Mouse (Mus musculus) left cerebral cortex, adult 2 months (tissue): Measurements from ENCODE around the gene Mrc2. TPM values are rescaled to one million over a fixed set of nuclear protein-coding genes. Genes with fewer than 3 reads are reported as not detected.

Source experiments
- DNase-seq, 2 experiments: peaks; one replicate each; pipeline ENCODE4 v3.0.0; 2021 to 2022; ENCODE audit warnings: low spot score in 2 of 2, mixed read lengths in 1 of 2; ENCODE audit errors: extremely low spot score in 1 of 2
- H3K27ac ChIP-seq: fragments of 200-600 bp; 2 replicates; pipeline ENCODE4 v1.8.1; 2022
- H3K4me3 ChIP-seq: fragments of 200-600 bp; 2 replicates; pipeline ENCODE4 v1.8.1; 2022
- CTCF ChIP-seq: fragments of 200-600 bp; IDR thresholded peaks from 2 replicates; pipeline ENCODE4 v1.8.1; 2022; ENCODE audit warnings: antibody characterized with exemption, mild to moderate bottlenecking, moderate library complexity
- intact Hi-C: fragments of 180-260 bp; cut with DNase I; formaldehyde crosslinking; loops from one replicate; pipeline ENCODE4 v1.15.1; 2025
- total RNA-seq, 2 experiments: library from RNA; stranded (reverse); gene quantifications; 2 replicates each; pipeline ENCODE4 v1.2.3; 2021

Gene Mrc2
- total RNA-seq, 2 experiments from 2014 or later = 5.1 to 7.2 TPM

DNA sequence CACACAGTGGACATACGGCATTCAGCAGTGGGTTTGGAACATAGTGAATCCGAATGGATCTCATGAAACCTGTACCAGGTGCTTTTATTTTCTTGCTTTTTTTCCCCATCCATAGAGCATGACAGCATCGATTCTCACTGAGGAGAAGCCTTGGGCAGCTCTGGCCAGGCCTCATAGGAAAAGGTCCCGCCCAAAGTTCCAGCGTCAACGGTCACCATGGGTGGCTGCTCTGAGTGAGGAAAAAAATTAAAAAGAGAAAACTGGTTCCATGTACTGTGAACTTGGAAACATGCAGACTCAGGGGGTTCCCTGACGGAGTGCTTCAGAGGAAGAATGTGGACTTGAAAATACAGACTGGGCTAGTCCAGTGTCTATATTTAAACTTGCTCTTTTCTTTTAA lies 11.2 kb upstream of the Mrc2 start:
- intact Hi-C loops = no loop called here
- no peak for DNase-seq
- H3K27ac ChIP-seq = peak overlapping the region; percentile 24; the same call in 1 of the 2 replicates
- H3K4me3 ChIP-seq = no peak overlapping the region
- no peak for TF ChIP-seq CTCF

GRCm38 (mm10) chr11:105281763-105282459 lies 10.5 kb upstream of the Mrc2 start:
- no peak overlapping the region for H3K27ac ChIP-seq
- no peak for DNase-seq
- intact Hi-C loops = no loop called here
- H3K4me3 ChIP-seq = no peak overlapping the region
- TF ChIP-seq CTCF = no peak

DNA sequence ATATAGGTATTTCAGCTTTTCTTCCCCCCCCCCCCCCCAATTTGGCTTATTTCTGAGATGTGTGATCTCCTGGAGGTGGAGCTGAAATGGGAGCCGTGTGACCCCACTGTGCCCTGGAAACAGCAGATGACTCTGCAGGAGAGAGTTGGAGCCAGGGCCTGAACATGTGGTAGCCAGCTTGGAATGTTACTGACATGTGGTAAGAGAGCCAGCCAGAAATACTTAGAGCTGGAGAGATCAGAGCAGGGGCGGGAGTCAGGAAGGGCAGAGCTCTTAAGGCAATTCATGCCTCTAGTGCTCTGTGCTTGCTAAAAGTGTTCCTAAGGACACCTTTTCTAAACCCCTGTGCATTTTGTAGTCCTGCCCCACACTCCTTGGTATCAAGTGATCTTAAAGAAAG lies 10.0 kb upstream of the Mrc2 start:
- no peak for DNase-seq
- intact Hi-C loops = no loop called here
- Histone ChIP-seq H3K27ac (no peak overlapping the region), H3K4me3 (no peak overlapping the region)
- no peak for TF ChIP-seq CTCF

DNA sequence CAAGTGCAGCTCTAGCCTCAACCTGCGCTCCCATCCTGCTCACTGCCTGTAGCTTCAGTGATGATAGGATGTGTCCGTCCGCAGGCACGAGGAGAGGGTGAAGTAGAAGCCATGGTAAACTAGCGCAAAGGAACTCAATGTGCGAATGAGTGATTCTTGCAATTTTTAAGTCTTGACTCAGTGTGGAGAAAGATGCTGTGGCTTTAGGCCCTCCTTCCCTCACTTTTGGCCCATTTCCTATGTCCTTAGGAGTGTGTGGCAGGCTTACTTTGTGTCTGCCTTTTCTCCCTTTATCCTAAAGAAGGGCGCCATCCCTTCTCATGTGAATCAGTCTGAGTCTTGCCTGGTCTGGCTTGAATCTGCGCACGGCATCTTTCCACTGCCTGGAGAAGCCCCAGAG lies 9.4 kb upstream of the Mrc2 start:
- intact Hi-C loops = no loop called here
- no peak for TF ChIP-seq CTCF
- no peak overlapping the region for H3K4me3 ChIP-seq

DNA sequence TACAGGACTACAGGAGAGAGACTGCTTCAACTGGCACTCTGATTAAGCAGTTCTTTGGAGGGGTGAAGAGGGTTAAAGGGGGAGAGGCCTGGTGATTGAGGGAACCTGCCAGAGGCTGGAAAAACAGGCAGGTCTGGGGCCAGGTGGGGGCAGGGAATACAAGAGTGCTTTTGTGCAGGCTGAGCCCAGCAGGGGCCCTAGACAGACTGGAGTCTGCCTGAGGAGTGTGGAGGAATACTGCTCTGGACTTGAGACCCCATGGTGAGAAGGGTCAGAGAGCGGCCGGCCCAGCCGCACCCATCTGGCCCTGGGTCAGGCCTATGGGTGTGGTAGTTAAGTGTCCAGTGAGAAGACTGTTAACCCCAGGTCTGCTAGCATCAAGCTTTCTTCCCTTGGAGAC lies 6.7 kb upstream of the Mrc2 start:
- H3K4me3 ChIP-seq = no peak overlapping the region
- DNase-seq = no peak
- no peak overlapping the region for H3K27ac ChIP-seq
- no peak for TF ChIP-seq CTCF
- intact Hi-C loops = no loop called here

More for the DNA sequence above, 9.4 kb upstream of the Mrc2 start:
- no peak overlapping the region; the same call in 1 of the 2 replicates for H3K27ac ChIP-seq
- DNase-seq = no peak

DNA sequence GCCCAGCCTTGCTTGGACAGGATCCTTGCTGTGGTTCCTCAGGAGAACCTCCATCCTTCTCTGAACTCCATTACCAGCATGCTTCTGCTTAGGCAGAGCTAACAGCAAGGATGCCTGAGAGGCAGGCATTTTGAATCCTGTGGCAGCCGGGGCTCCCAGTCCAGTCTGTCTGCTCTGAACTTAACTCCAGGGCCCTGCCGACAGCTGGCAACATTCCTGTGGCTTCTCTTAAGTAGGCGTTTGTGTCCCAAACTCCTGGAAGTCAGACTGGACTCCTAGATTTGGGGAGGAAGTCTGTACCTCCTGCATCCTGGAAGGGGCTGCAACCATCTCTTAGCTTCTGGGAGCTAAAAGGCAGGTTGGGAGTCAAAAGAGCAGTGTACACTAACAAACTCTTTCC lies 3.0 kb upstream of the Mrc2 start:
- no peak for DNase-seq
- no peak overlapping the region for H3K27ac ChIP-seq
- no peak overlapping the region for H3K4me3 ChIP-seq
- TF ChIP-seq CTCF = no peak
- intact Hi-C loops = no loop called here

GRCm38 (mm10) chr11:105291681-105292123 lies 741 bp upstream of the Mrc2 start:
- Histone ChIP-seq H3K4me3 (peak overlapping the region; percentile 49; the same call in 1 of the 2 replicates), H3K27ac (no peak overlapping the region)
- TF ChIP-seq CTCF = no peak
- intact Hi-C loops = no loop called here
- DNase-seq = no peak

GRCm38 (mm10) chr11:105293101-105293581 lies 698 bp downstream of the Mrc2 start:
- peak in 1 of 2 experiments; percentile 26 for DNase-seq
- intact Hi-C loops = no loop called here
- TF ChIP-seq CTCF = no peak
- no peak overlapping the region for H3K4me3 ChIP-seq
- H3K27ac ChIP-seq = no peak overlapping the region

- Histone ChIP-seq H3K4me3 (no peak overlapping the region), H3K27ac (no peak overlapping the region)
- no peak for TF ChIP-seq CTCF
- intact Hi-C loops = no loop called here
- DNase-seq = no peak
Measured at GRCm38 (mm10) chr11:105293901-105294494, 1.6 kb downstream of the Mrc2 start.

GRCm38 (mm10) chr11:105296084-105296483 lies 3.6 kb downstream of the Mrc2 start:
- TF ChIP-seq CTCF = no peak
- no peak for DNase-seq
- intact Hi-C loops = no loop called here

GRCm38 (mm10) chr11:105310197-105310596 lies 17.8 kb downstream of the Mrc2 start:
- intact Hi-C loops = no loop called here

More at GRCm38 (mm10) chr11:105296084-105296483, 3.6 kb downstream of the Mrc2 start:
- Histone ChIP-seq H3K4me3 (no peak overlapping the region), H3K27ac (no peak overlapping the region)

DNA sequence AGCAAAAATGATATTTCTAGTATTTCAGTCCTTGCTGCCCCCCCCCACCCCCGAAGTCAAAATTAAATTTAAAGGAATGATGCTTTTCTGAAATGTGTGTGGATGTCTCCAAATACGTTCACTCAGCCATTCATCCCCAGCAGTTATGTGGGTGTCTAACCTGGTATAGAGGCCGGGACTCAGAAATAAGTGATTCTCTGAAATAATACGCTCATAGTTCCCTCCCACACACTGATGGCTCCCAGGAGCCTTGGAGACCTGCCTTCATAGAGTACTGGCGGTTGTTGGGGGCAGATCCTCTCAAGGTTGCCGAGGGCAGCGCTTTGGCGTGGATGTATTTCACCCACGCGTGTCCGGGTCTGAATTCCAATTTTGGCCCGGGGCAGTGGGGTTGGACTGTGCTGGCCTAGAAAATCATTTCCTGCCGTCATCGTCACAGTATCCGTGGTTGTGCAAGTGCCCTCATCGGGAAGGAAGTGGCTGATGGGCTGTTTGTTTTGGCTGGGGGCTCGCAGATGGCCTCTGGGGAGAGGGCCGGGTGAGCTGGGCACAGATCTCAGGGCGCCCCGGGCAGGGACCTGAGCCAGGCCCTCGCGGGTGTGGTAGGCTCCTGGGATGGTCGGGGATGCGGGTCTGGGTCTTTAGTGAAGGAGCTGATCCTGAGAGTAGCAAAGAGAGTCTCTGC lies 19.0 kb downstream of the Mrc2 start:
- Histone ChIP-seq H3K27ac (no peak overlapping the region), H3K4me3 (no peak overlapping the region)
- DNase-seq = peak in 1 of 2 experiments; percentile 29
- intact Hi-C loops = no loop called here
- TF ChIP-seq CTCF = no peak

More at GRCm38 (mm10) chr11:105310197-105310596, 17.8 kb downstream of the Mrc2 start:
- DNase-seq = no peak
- TF ChIP-seq CTCF = no peak
- H3K27ac ChIP-seq = no peak overlapping the region
- H3K4me3 ChIP-seq = no peak overlapping the region
